Mouse (Mus musculus): ENCODE measurements at regions not wholly inside any gene's neighbourhood (a gene's known extent, or its start where the extent isn't known, plus 50 kb on each side); places are given as distances from the start of the nearest gene placed in this dataset.
A peak's percentile ranks its signal among the peaks of the same experiment; 100 is the strongest.

- no peak for DNase-seq (ENCODE audit: low read depth, low spot score)
Observed at GRCm38 (mm10) chr1:88575917-88576669, 66.2 kb upstream of the Glrp1 start.

- DNase-seq (ENCODE audit: low read depth, low spot score) = no peak
Observed at GRCm38 (mm10) chr1:88575291-88575690, 65.4 kb upstream of the Glrp1 start.

- DNase-seq (ENCODE audit: low read depth, low spot score) = no peak
Observed at GRCm38 (mm10) chr1:88572161-88572560, 62.3 kb upstream of the Glrp1 start.

GRCm38 (mm10) chr1:88568447-88569053, 58.7 kb upstream of the Glrp1 start:
- no peak for DNase-seq (ENCODE audit: low read depth, low spot score)

GRCm38 (mm10) chr1:88567198-88567597, 57.3 kb upstream of the Glrp1 start:
- no peak for DNase-seq (ENCODE audit: low read depth, low spot score)

GRCm38 (mm10) chr1:88566426-88566825, 56.6 kb upstream of the Glrp1 start:
- no peak for DNase-seq (ENCODE audit: low read depth, low spot score)

GRCm38 (mm10) chr1:88564825-88565224, 55.0 kb upstream of the Glrp1 start:
- no peak for DNase-seq (ENCODE audit: low read depth, low spot score)

GRCm38 (mm10) chr1:88562361-88562760, 52.5 kb upstream of the Glrp1 start:
- DNase-seq (ENCODE audit: low read depth, low spot score) = peak; percentile 84

- no peak for DNase-seq (ENCODE audit: low read depth, low spot score)
Observed at GRCm38 (mm10) chr1:88560771-88561170, 50.9 kb upstream of the Glrp1 start.
